Mouse (Mus musculus) midbrain, embryonic 16.5 days (tissue): Measurements from ENCODE around the gene Rasl11b. TPM values are rescaled to one million over a fixed set of nuclear protein-coding genes. Genes with fewer than 3 reads are reported as not detected.

Experiments
- ATAC-seq: fragments of 200-750 bp; cut with Nextera tagmentation; 2 replicates; pipeline ENCODE4 v1.8.0; 2017; ENCODE audit warnings: moderate TSS enrichment
- H3K27ac ChIP-seq: fragments of 300-500 bp; sonication (generic); 2 replicates; pipeline ENCODE4 v1.5.1; 2014; ENCODE audit warnings: mild to moderate bottlenecking, low read length, mixed read lengths
- H3K27me3 ChIP-seq: fragments of 300-500 bp; sonication (generic); 2 replicates; pipeline ENCODE4 v1.6.1; 2014; ENCODE audit warnings: low read depth, low read length, mixed read lengths; ENCODE audit not compliant: control insufficient read depth, insufficient read depth
- H3K36me3 ChIP-seq: fragments of 300-500 bp; sonication (generic); 2 replicates; pipeline ENCODE4 v1.6.1; 2014; ENCODE audit warnings: mild to moderate bottlenecking, low read length, moderate library complexity, mixed read lengths; ENCODE audit not compliant: control insufficient read depth, insufficient read depth
- H3K4me1 ChIP-seq: fragments of 300-500 bp; sonication (generic); 2 replicates; pipeline ENCODE4 v1.6.1; 2014; ENCODE audit warnings: mild to moderate bottlenecking, low read length, mixed read lengths; ENCODE audit not compliant: control insufficient read depth, insufficient read depth
- H3K4me2 ChIP-seq: fragments of 300-500 bp; sonication (generic); 2 replicates; pipeline ENCODE4 v1.6.1; 2014; ENCODE audit warnings: mild to moderate bottlenecking, low read length, mixed read lengths
- H3K4me3 ChIP-seq: fragments of 300-500 bp; sonication (generic); 2 replicates; pipeline ENCODE4 v1.5.1; 2014; ENCODE audit warnings: low read depth, mild to moderate bottlenecking, low read length, moderate library complexity, mixed read lengths
- H3K9ac ChIP-seq: fragments of 300-500 bp; sonication (generic); 2 replicates; pipeline ENCODE4 v1.6.1; 2014; ENCODE audit warnings: low read depth, low read length, mixed read lengths
- H3K9me3 ChIP-seq: fragments of 300-500 bp; sonication (generic); replicated peaks from 2 replicates; pipeline ENCODE4 v1.6.1; 2014; ENCODE audit warnings: mild to moderate bottlenecking, low read length, mixed read lengths; ENCODE audit not compliant: control insufficient read depth, poor library complexity, severe bottlenecking
- WGBS: fragments of 180-500 bp; shearing (Covaris S2); extraction: QIAGEN DNeasy Blood & Tissue Kit; methylation state at CpG from one replicate; pipeline ENCODE4 v1.1.7; 2014; 5-methylcytosine and 5-hydroxymethylcytosine counted together
- polyA plus RNA-seq: library from polyadenylated mRNA; unstranded; fragments of >200 nt; fragmentation: Nextera tagmentation; extraction: Ambion mirVana; gene quantifications from 2 replicates; pipeline ENCODE4 v1.2.1, GENCODE M21; 2015

Gene Rasl11b
- polyA plus RNA-seq, 1 experiment from 2014 or later: 12.4 TPM

DNA sequence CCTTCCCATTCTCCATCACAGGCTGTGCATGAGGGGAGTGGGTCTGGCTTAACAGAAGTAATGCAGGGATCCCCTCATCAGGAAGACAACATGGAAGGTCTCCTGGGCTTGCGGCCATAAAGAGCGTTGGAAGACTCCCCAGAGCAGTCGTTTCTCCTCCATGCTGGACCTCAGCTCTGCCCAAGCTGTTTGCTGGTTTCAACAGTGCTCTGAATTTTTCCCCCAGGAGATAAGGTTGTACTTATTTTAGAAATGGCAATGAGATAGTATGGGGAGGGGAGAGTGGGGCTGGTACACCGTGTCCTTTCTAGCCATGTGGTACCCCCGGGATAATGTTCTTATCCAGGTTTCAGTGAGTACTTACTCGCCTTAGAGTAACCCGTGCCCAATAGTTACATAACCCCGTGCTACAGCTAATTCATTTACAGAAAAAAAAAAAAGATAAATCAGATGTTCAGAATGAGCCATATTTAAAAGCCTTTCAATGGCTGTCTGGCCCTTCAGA is 50.6 kb downstream of the Rasl11b start:
- Histone ChIP-seq H3K4me3 (no peak overlapping the region), H3K4me1 (no peaks in the 10 kb centered on the region), H3K9ac (no peak overlapping the region), H3K9me3 (no peaks in the 10 kb centered on the region), H3K27me3 (no peaks in the 10 kb centered on the region), H3K4me2 (no peak overlapping the region), H3K27ac (no peak overlapping the region), H3K36me3 (no peaks in the 10 kb centered on the region)
- 87% methylated on average over 8 of the region's 8 CpGs for WGBS
- no peak for ATAC-seq

DNA sequence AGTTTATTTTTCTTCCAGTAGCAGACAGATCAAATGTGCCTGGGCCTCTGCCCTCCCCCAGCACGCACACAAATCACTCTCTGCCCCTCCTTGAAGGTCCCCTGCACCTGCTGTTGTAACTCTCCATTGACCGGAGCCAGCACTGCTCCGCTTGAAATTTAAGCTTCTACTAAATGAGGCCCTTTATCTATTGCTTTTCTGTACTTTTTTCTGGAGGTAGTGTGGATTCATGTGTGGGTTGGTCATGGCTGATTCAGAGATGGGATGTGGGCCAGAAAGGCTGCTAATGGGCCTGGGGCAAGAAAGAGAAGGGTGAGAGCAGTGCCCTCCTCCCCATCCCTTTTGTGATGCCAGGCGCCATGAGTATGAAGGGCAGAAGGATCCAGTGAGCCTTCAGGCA is 51.4 kb downstream of the Rasl11b start:
- Histone ChIP-seq H3K27me3 (no peaks in the 10 kb centered on the region), H3K9me3 (no peaks in the 10 kb centered on the region), H3K36me3 (no peaks in the 10 kb centered on the region), H3K4me2 (no peak overlapping the region), H3K27ac (no peak overlapping the region), H3K9ac (no peak overlapping the region), H3K4me3 (no peak overlapping the region), H3K4me1 (no peaks in the 10 kb centered on the region)
- WGBS: 47% methylated on average over 4 of the region's 4 CpGs
- ATAC-seq: no peak

DNA sequence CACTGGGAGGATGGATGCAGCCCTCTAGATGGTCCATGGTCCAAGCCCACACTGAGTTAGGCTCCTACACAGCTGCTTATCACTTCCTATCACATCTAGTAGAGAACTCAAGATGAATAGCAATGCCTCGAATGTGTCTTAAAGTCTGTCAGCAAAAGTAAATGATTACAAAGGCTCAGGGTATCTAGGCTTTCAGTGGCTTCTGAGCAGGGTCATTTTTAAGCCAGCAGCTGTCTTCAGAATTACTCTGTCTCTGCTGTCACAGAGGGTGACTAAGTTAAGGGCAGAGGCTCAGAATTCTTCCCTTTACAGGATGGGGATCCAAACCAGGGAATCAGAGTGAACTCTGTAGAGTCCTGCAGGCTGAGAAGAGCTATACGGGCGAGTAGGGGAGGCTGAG is 51.9 kb downstream of the Rasl11b start:
- 85% methylated on average over 3 of the region's 3 CpGs for WGBS
- ATAC-seq: no peak
- no peaks in the 10 kb centered on the region for H3K4me1 ChIP-seq
- no peaks in the 10 kb centered on the region for H3K36me3 ChIP-seq
- no peak overlapping the region for H3K27ac ChIP-seq
- H3K4me3 ChIP-seq: no peak overlapping the region
- H3K4me2 ChIP-seq: no peak overlapping the region
- no peak overlapping the region for H3K9ac ChIP-seq
- no peaks in the 10 kb centered on the region for H3K27me3 ChIP-seq
- H3K9me3 ChIP-seq: no peaks in the 10 kb centered on the region

Other genes starting within 250 kb of the Rasl11b start
- 38.5 and 40.0 TPM in 2 replicates for gene Usp46, start 126.9 kb upstream of the Rasl11b start, polyA plus RNA-seq